Mouse (Mus musculus): ENCODE results near the gene Dhtkd1. TPM values are rescaled to one million over a fixed set of nuclear protein-coding genes. Genes with fewer than 3 reads are reported as not detected.

The Dhtkd1 gene
- polyA plus RNA-seq (2017; shearing (Covaris generic)), result not detected

GRCm38 (mm10) chr2:5942416-5943032 is at the start of gene Dhtkd1:
Dhtkd1 (minus strand) TSS chr2:5942792.

GRCm38 (mm10) chr2:5950766-5951595 is 8.4 kb upstream of the Dhtkd1 start, which contains the start of gene Upf2:
Upf2 (plus strand) TSS chr2:5951469.

GRCm38 (mm10) chr2:5894843-5895570 is 47.6 kb downstream of the Dhtkd1 start, which contains the start of gene Sec61a2:
Sec61a2 (minus strand) TSS chr2:5895432.

GRCm38 (mm10) chr2:5862834-5863233 is 79.8 kb downstream of the Dhtkd1 start, which contains the start of gene Gm13199:
Gm13199 (minus strand) TSS chr2:5862934.

Other genes with a start within 250 kb of the Dhtkd1 start
- gene Camk1d, start 228.3 kb downstream of the Dhtkd1 start, polyA plus RNA-seq (2017; shearing (Covaris generic)), result 30.5 TPM
- 44.6 TPM for gene Nudt5, start 97.8 kb downstream of the Dhtkd1 start, polyA plus RNA-seq (2017; shearing (Covaris generic))
- 198 TPM for gene Cdc123, start 97.6 kb downstream of the Dhtkd1 start, polyA plus RNA-seq (2017; shearing (Covaris generic))
- 1.4 TPM for gene Gm13199, start 79.9 kb downstream of the Dhtkd1 start, polyA plus RNA-seq (2017; shearing (Covaris generic))
- gene Sec61a2, start 47.4 kb downstream of the Dhtkd1 start, polyA plus RNA-seq (2017; shearing (Covaris generic)), result 26.4 TPM
- gene Upf2, start 8.7 kb upstream of the Dhtkd1 start, polyA plus RNA-seq (2017; shearing (Covaris generic)), result 18.5 TPM
- gene Proser2, start 187.4 kb upstream of the Dhtkd1 start, polyA plus RNA-seq (2017; shearing (Covaris generic)), result not detected